Mouse (Mus musculus): ENCODE measurements around the gene Abcb11.
"Not testable (repeated sequence)": the region's sequence is repeated elsewhere in the genome, so short reads cannot be mapped to it uniquely, and the experiment has no call there.

GRCm38 (mm10) chr2:69331523-69331922, 10.9 kb downstream of the Abcb11 start:
- not testable (repeated sequence) for TF ChIP-seq CTCF (IDR thresholded peaks at IDR 0.05; ENCODE audit: borderline replicate concordance, control insufficient read depth, extremely low read depth, insufficient read depth, low read length, poor library complexity); POLR2A (IDR thresholded peaks at IDR 0.05; ENCODE audit: control insufficient read depth, extremely low read depth, insufficient read depth, low read length, poor library complexity)
